Mouse (Mus musculus): ENCODE data around the gene Matk.

- no peak for TF ChIP-seq MYOD1 (IDR thresholded peaks at IDR 0.05; ENCODE audit: control insufficient read depth in 1 of 3, insufficient read length in 2 of 3, low read depth in 2 of 3)
- TF ChIP-seq E2F4 (IDR thresholded peaks at IDR 0.05; ENCODE audit: insufficient read depth), result no peak
- no peak for TF ChIP-seq POLR2A (IDR thresholded peaks at IDR 0.05; ENCODE audit: insufficient read length, low read depth)
- TF ChIP-seq USF1 (IDR thresholded peaks at IDR 0.05; ENCODE audit: low read depth), result no peak
- no peak for TF ChIP-seq TCF12 (IDR thresholded peaks at IDR 0.05; ENCODE audit: insufficient read depth, poor library complexity, severe bottlenecking)
- TF ChIP-seq POLR2AphosphoS2 (IDR thresholded peaks at IDR 0.05; ENCODE audit: insufficient read length, low read depth), result no peak
Observed at GRCm38 (mm10) chr10:81302288-81302687, 49.6 kb downstream of the Matk start.
